Mouse (Mus musculus): ENCODE results near the gene Sphk1.

The Sphk1 gene

GRCm38 (mm10) chr11:116574486-116574885 is 43.8 kb downstream of the Sphk1 start:
- DNase-seq (ENCODE audit: low read depth in 2 of 2, low spot score in 2 of 2) = no peak

GRCm38 (mm10) chr11:116574982-116575381 is 44.3 kb downstream of the Sphk1 start:
- no peak for DNase-seq (ENCODE audit: low read depth in 2 of 2, low spot score in 2 of 2)

- DNase-seq (ENCODE audit: low read depth in 2 of 2, low spot score in 2 of 2) = no peak
Observed at GRCm38 (mm10) chr11:116575396-116575795, 44.7 kb downstream of the Sphk1 start.

GRCm38 (mm10) chr11:116579280-116579679 is 48.6 kb downstream of the Sphk1 start:
- DNase-seq (ENCODE audit: low read depth in 2 of 2, low spot score in 2 of 2) = no peak

GRCm38 (mm10) chr11:116580031-116580652 is 49.4 kb downstream of the Sphk1 start:
- DNase-seq (ENCODE audit: low read depth in 2 of 2, low spot score in 2 of 2) = no peak

- peak; percentile 24 to 48 for DNase-seq (ENCODE audit: low read depth in 2 of 2, low spot score in 2 of 2)
Observed at GRCm38 (mm10) chr11:116580711-116581375, 50.1 kb downstream of the Sphk1 start.

- peak; percentile 82 to 84 for DNase-seq (ENCODE audit: low read depth in 2 of 2, low spot score in 2 of 2)
Observed at GRCm38 (mm10) chr11:116581376-116581814, 50.7 kb downstream of the Sphk1 start, which contains the start of gene Ube2o. Ube2o (minus strand) TSS chr11:116581447.

- DNase-seq (ENCODE audit: low read depth in 2 of 2, low spot score in 2 of 2) = no peak
Observed at GRCm38 (mm10) chr11:116585682-116586081, 55.0 kb downstream of the Sphk1 start.

Measured in CD8-positive naive resting alpha-beta T cell, adult 2 months (primary cell).